Mouse (Mus musculus) limb, embryonic 12.5 days (tissue): ENCODE results near the gene Tfap2b. TPM values are rescaled to one million over a fixed set of nuclear protein-coding genes. Genes with fewer than 3 reads are reported as not detected.

Experiments
- ATAC-seq: fragments of 200-750 bp; cut with Nextera tagmentation; 2 replicates; pipeline ENCODE4 v1.8.0; 2017; ENCODE audit warnings: low read depth, moderate TSS enrichment; ENCODE audit not compliant: insufficient number of reproducible peaks, insufficient read depth, low FRiP score, low TSS enrichment
- H3K27ac ChIP-seq: fragments of 300-500 bp; sonication (generic); 2 replicates; pipeline ENCODE4 v1.5.1; 2016; ENCODE audit warnings: mild to moderate bottlenecking, moderate library complexity
- H3K27me3 ChIP-seq: fragments of 300-500 bp; sonication (generic); 2 replicates; pipeline ENCODE4 v1.6.1; 2016; ENCODE audit warnings: mild to moderate bottlenecking, moderate library complexity
- H3K36me3 ChIP-seq: fragments of 300-500 bp; sonication (generic); 2 replicates; pipeline ENCODE4 v1.6.1; 2016; ENCODE audit warnings: mild to moderate bottlenecking, moderate library complexity
- H3K4me1 ChIP-seq: fragments of 300-500 bp; sonication (generic); replicated peaks from 2 replicates; pipeline ENCODE4 v1.6.1; 2016
- H3K4me2 ChIP-seq: fragments of 300-500 bp; sonication (generic); 2 replicates; pipeline ENCODE4 v1.6.1; 2016; ENCODE audit warnings: mild to moderate bottlenecking, moderate library complexity
- H3K4me3 ChIP-seq: fragments of 300-500 bp; sonication (generic); replicated peaks from 2 replicates; pipeline ENCODE4 v1.5.1; 2016; ENCODE audit warnings: mild to moderate bottlenecking
- H3K9ac ChIP-seq: fragments of 300-500 bp; sonication (generic); replicated peaks from 2 replicates; pipeline ENCODE4 v1.6.1; 2016; ENCODE audit warnings: mild to moderate bottlenecking, moderate library complexity
- H3K9me3 ChIP-seq: fragments of 300-500 bp; sonication (generic); 2 replicates; pipeline ENCODE4 v1.6.1; 2016; ENCODE audit warnings: mild to moderate bottlenecking, moderate library complexity
- WGBS: fragments of 180-500 bp; shearing (Covaris S2); methylation state at CpG from one replicate; pipeline ENCODE4 v1.1.7; 2016; 5-methylcytosine and 5-hydroxymethylcytosine counted together
- polyA plus RNA-seq: library from polyadenylated mRNA; unstranded; fragments of >200 nt; fragmentation: Nextera tagmentation; extraction: Ambion mirVana; gene quantifications from 2 replicates; pipeline ENCODE4 v1.2.1, GENCODE M21; 2016

Gene Tfap2b
- polyA plus RNA-seq, 1 experiment from 2014 or later, result 52.6 TPM

DNA sequence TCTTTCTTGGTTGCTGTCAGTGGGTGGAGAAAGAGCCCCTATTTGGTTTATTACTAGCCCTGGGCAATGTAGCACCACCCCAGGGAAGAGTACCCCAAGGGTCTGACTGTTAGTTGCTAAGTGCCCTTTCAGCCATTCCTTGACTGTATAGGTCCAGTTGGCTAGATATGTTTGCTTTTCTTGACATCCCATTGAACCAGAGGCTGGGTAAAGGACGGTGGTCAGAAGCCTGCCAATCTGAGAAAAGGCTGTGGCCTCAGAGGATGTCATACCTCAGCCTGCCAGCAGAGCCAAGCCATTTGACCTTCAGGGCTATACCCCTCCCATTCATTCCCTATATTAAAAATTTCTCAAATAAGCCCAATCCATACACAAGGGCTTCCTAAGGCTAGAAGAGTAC lies 24.0 kb downstream of the Tfap2b start:
- 4% methylated on average over 1 of the region's 1 CpGs for WGBS
- no peak for ATAC-seq

DNA sequence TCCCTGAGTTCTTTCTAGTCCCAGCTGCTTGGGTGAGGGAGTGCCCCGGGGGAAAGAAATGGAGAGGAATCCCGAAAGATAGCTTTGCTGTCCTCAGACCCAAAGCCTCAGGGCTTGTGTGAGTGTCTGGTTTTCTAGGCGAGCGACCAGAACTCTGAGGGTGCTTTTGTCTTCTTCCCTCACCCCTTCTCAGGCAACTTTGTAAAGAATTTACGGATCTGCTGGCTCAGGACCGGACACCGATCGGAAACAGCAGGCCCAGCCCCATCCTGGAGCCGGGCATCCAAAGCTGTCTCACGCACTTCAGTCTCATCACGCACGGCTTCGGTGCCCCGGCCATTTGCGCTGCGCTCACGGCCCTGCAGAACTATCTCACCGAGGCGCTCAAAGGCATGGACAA lies 25.1 kb downstream of the Tfap2b start:
- H3K27me3 ChIP-seq, result peaks cover 75% of the 10 kb centered on the region
- H3K4me2 ChIP-seq, result no peak overlapping the region
- H3K4me1 ChIP-seq, result peaks cover 21% of the 10 kb centered on the region
- no peak overlapping the region for H3K9ac ChIP-seq
- no peak overlapping the region for H3K27ac ChIP-seq
- H3K4me3 ChIP-seq, result no peak overlapping the region
- no peaks in the 10 kb centered on the region for H3K9me3 ChIP-seq
- WGBS, result 1% methylated on average over 19 of the region's 19 CpGs
- no peaks in the 10 kb centered on the region for H3K36me3 ChIP-seq
- ATAC-seq, result no peak

More for the DNA sequence above, 24.0 kb downstream of the Tfap2b start:
- Histone ChIP-seq H3K36me3 (no peaks in the 10 kb centered on the region), H3K27ac (no peak overlapping the region), H3K9me3 (no peaks in the 10 kb centered on the region), H3K4me2 (no peak overlapping the region), H3K4me1 (peaks cover 21% of the 10 kb centered on the region), H3K27me3 (peaks cover 83% of the 10 kb centered on the region), H3K9ac (no peak overlapping the region), H3K4me3 (no peak overlapping the region)

DNA sequence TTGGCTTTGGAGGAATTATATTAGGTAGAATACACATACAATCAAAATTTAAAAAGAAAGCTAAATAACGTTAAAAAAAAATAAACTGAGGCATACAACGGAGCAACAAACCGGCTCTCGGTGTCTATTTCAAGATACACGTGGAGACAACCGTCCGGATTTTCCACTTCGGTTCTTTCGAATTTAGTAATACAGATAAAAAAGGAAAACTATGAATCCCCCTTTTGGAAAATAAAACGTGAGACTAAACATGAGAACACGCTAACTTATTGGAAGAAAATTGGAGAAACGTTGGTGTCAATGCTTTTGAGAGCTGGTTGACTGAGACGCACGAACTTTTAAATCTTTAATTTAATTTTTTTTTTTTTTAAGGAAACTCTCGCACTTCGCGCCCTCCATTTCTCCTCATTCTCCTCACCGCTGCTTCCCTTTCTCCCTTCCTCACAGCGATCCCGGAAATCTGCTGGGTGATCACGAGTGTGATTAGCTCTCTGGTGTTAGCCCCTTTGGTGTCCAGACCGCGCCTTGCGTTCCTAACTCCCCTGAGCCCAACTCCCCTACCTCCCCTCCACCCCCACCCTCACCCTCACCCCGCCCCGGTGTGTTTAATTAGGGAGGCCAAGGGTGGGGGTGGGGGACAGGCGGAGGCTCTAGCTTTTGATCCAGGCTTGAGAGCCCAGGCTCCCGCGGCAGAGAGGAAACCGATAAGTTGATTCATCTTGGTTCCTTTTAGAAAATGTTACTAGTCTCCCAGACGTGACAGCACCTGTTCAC lies 25.9 kb downstream of the Tfap2b start:
- peak overlapping the region; percentile 46 for H3K4me2 ChIP-seq
- H3K27me3 ChIP-seq, result peaks cover 73% of the 10 kb centered on the region
- H3K4me1 ChIP-seq, result peaks cover 21% of the 10 kb centered on the region
- no peaks in the 10 kb centered on the region for H3K36me3 ChIP-seq
- WGBS, result under 1% methylated on average over 31 of the region's 31 CpGs
- H3K4me3 ChIP-seq, result peak overlapping the region; percentile 20; the same call in 1 of the 2 replicates
- no peak overlapping the region for H3K27ac ChIP-seq
- ATAC-seq, result no peak
- no peaks in the 10 kb centered on the region for H3K9me3 ChIP-seq
- H3K9ac ChIP-seq, result no peak overlapping the region

DNA sequence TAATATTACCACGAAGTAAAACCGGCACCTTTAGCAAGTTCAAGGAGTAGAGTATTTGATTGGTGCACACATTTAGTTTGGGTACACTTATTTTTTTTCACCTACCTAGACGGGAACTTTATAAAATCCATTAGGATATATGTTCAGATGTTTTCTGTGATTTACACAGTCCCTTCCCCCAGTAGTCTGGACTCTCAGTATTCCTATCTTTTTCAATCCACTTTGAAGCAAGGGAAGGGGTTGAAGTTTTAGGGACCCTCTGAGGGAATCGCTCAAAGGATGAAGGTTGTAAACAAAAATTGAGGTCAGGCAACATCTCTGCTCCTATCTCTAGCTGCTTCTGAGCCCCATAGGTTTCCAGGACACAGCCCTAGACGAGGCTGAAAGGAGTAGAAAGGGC lies 27.3 kb downstream of the Tfap2b start:
- H3K4me3 ChIP-seq, result no peak overlapping the region
- WGBS, result 3% methylated on average over 5 of the region's 5 CpGs
- no peak overlapping the region for H3K27ac ChIP-seq

DNA sequence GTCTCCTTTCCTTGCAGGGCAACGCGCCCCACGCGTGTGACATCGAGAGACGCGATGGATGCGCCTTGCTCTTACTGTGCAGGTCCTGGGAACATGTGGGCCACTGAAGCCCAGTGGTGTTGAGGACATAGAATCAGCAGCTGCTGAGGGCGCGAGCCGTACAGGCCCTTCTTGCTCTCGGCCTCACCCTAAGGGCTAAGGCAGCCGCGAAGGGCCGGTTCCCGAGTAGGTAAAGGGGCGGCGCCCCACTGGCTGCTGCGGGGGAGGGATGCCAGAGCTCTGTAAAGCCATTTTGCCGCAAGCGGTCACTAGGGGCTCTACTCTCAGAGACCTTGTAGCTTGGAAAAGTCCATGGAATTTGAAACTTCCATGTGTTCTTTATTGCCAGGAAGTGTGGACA lies 27.9 kb downstream of the Tfap2b start:
- ATAC-seq, result 0 out of 2 replicates have a peak, but pooled peaks have one; percentile 12
- H3K36me3 ChIP-seq, result no peaks in the 10 kb centered on the region
- H3K4me2 ChIP-seq, result peak overlapping the region; percentile 41
- H3K9me3 ChIP-seq, result no peaks in the 10 kb centered on the region
- no peak overlapping the region for H3K9ac ChIP-seq
- H3K27ac ChIP-seq, result no peak overlapping the region
- peaks cover 79% of the 10 kb centered on the region for H3K27me3 ChIP-seq
- H3K4me3 ChIP-seq, result 0 out of 2 replicates have a peak overlapping the region, but pooled peaks have one; percentile 7
- 1% methylated on average over 21 of the region's 21 CpGs for WGBS
- peaks cover 29% of the 10 kb centered on the region for H3K4me1 ChIP-seq

More for the DNA sequence above, 27.3 kb downstream of the Tfap2b start:
- no peaks in the 10 kb centered on the region for H3K9me3 ChIP-seq
- no peaks in the 10 kb centered on the region for H3K36me3 ChIP-seq
- H3K4me2 ChIP-seq, result no peak overlapping the region; the same call in 1 of the 2 replicates
- ATAC-seq, result no peak
- H3K9ac ChIP-seq, result no peak overlapping the region
- H3K4me1 ChIP-seq, result peaks cover 32% of the 10 kb centered on the region
- H3K27me3 ChIP-seq, result peaks cover 79% of the 10 kb centered on the region

DNA sequence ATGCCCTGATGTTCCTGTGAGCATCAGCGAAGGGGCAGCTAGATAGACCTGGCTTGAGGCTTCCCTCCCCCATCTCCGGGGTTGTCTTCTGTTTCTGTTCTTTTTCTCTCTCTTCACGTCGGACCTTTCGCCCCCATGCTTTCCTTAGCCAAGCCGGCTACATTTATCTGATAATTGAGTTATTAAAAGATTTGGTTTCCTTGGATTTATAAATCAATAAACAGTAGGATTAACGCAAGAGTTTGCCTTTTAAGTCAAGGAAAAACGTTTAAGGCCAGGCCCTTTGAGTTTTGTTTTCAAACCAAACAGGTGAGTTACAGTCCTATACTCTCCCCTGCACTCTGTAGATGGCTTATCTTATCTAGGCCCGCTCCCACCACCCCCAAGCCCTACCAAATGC lies 28.3 kb downstream of the Tfap2b start:
- H3K27me3 ChIP-seq, result peaks cover 80% of the 10 kb centered on the region
- no peak for ATAC-seq
- peaks cover 31% of the 10 kb centered on the region for H3K4me1 ChIP-seq
- H3K9ac ChIP-seq, result no peak overlapping the region
- 6% methylated on average over 9 of the region's 9 CpGs for WGBS
- no peak overlapping the region for H3K27ac ChIP-seq
- H3K36me3 ChIP-seq, result no peaks in the 10 kb centered on the region
- H3K9me3 ChIP-seq, result no peaks in the 10 kb centered on the region
- H3K4me3 ChIP-seq, result no peak overlapping the region
- H3K4me2 ChIP-seq, result no peak overlapping the region; the same call in 1 of the 2 replicates

DNA sequence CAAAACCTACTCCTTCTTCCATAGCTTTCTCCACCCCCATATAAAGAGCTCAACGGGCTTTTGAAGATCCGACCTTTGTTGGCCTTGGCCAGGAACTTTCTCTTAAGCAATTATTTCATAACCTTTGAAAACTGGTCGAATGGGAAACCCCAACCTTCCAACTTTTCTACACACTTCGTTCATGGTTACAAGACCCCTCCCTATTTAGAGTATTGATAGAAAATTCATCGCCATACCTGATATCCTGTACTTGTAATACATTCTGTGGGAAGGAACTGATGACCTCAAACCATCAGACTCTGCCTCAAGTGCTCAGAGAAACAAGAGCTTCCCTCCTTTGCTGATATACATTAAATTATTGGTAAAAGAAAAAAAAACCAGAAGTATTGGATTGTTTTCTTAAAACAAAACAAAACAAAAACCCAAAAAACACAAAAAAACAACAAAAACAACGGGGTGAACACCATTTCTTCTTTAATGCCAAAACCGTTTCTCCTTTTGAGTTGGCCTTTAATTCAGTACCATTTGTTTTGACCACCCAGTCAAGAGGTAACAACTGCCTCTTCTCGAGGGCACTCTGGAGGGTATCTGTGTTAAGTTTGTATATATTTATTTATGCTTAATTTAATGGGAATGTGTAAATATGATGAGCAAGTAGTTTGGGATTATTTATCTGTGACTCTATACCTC lies 29.2 kb downstream of the Tfap2b start:
- 11% methylated on average over 8 of the region's 8 CpGs for WGBS
- peaks cover 31% of the 10 kb centered on the region for H3K4me1 ChIP-seq
- H3K27me3 ChIP-seq, result peaks cover 81% of the 10 kb centered on the region
- H3K4me2 ChIP-seq, result no peak overlapping the region
- H3K9ac ChIP-seq, result no peak overlapping the region
- H3K9me3 ChIP-seq, result no peaks in the 10 kb centered on the region
- no peak for ATAC-seq
- no peak overlapping the region for H3K27ac ChIP-seq
- no peak overlapping the region for H3K4me3 ChIP-seq
- no peaks in the 10 kb centered on the region for H3K36me3 ChIP-seq

DNA sequence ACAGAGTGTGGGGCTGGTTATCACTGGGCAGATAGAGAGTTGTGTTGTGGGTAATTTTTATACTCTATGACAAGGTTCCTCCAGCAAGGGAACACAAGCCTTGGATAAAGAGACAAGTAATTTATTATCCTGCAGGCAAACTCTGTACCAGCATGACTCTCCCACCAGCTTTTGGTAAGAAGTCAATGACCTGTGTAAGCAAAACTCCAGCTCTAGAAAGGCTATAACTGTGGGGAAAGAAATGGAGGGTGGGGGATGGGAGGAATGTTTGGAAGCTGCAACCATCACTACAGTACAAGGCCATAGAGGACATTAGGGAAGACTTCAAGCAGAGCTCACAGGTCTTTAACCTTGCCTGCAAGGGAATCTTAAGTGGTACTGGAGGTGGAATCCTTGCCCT lies 31.3 kb downstream of the Tfap2b start:
- no peak overlapping the region for H3K4me3 ChIP-seq
- H3K9me3 ChIP-seq, result no peaks in the 10 kb centered on the region
- no peak overlapping the region for H3K9ac ChIP-seq
- peaks cover 28% of the 10 kb centered on the region for H3K4me1 ChIP-seq
- peaks cover 72% of the 10 kb centered on the region for H3K27me3 ChIP-seq
- H3K36me3 ChIP-seq, result no peaks in the 10 kb centered on the region
- no peak for ATAC-seq
- H3K27ac ChIP-seq, result no peak overlapping the region
- peak overlapping the region; percentile 55; the same call in 1 of the 2 replicates for H3K4me2 ChIP-seq

DNA sequence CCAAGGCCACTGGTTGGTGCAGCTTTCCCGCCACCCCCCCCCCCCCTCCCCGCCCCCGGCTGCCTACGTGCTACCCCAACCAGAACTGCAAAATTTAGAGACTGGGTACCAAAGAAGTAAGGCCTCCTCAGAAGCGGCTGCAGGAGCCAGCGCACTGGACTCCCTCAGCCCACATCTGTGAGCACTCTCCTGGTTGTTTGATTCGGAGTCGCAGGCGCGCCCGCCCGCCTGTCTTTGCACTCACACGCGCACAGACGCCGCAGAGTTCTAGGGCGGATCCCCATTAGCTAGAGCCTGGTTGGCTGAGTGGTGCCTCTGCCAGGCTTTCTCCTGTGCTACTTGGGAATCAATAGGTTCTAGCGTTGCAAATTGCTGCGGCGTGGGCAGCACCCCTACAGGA lies 32.6 kb downstream of the Tfap2b start:
- ATAC-seq, result peak; percentile 63
- Histone ChIP-seq H3K4me3 (peak overlapping the region; percentile 26), H3K27ac (no peak overlapping the region), H3K27me3 (peaks cover 63% of the 10 kb centered on the region), H3K9me3 (no peaks in the 10 kb centered on the region), H3K36me3 (no peaks in the 10 kb centered on the region), H3K4me2 (peak overlapping the region; percentile 55), H3K4me1 (peaks cover 25% of the 10 kb centered on the region), H3K9ac (no peak overlapping the region)
- WGBS, result 1% methylated on average over 19 of the region's 20 CpGs

DNA sequence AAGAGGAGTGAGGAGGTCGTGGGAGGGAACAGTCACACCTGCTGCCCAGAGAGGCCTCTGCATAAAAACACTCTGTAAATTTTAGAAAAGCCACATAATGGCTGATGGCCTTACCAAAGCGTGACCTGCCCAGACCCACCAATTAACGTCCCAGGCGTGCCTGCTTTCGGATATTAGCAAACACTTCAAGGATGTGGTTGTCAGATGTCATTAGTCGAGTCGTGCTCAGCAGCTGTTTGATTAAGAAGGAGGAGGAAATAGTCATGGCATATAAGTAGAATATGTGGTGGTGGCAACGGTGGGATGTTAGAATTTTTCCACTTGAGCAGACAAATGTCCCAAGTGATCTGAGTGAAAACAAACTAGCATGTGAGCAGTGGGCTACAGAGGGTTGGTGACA lies 33.3 kb downstream of the Tfap2b start:
- no peaks in the 10 kb centered on the region for H3K9me3 ChIP-seq
- peak overlapping the region; percentile 55 for H3K4me2 ChIP-seq
- no peak overlapping the region for H3K9ac ChIP-seq
- WGBS, result 3% methylated on average over 8 of the region's 8 CpGs
- ATAC-seq, result no peak
- H3K27me3 ChIP-seq, result peaks cover 56% of the 10 kb centered on the region
- H3K4me1 ChIP-seq, result peaks cover 19% of the 10 kb centered on the region
- no peak overlapping the region for H3K27ac ChIP-seq
- H3K4me3 ChIP-seq, result no peak overlapping the region
- H3K36me3 ChIP-seq, result no peaks in the 10 kb centered on the region

DNA sequence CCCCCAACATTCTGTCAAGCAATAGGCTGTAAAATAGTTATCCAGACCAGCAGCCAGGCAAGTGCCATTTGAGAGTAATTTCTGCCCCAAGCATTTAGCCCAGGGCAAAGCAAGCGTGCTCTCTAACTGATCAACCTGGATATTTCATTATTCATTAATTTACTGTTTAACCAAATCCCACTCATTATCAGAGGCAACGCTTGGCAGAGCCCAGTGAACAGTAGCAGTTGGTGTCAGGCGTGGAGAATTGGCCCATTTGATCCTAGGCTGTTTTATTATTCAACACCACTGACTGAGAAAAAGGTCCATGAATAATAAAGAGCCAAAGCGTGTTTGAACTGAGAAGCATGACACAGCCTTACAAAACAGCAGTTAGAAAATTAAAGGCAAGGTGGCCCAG lies 36.3 kb downstream of the Tfap2b start:
- Histone ChIP-seq H3K36me3 (no peaks in the 10 kb centered on the region), H3K4me3 (no peak overlapping the region), H3K9ac (no peak overlapping the region), H3K27ac (no peak overlapping the region), H3K27me3 (peaks cover 37% of the 10 kb centered on the region), H3K4me1 (peaks cover 17% of the 10 kb centered on the region), H3K9me3 (no peaks in the 10 kb centered on the region), H3K4me2 (no peak overlapping the region)
- no peak for ATAC-seq
- 21% methylated on average over 4 of the region's 4 CpGs for WGBS
